Mouse (Mus musculus) lung, embryonic 14.5 days (tissue): ENCODE data around the gene Slc52a3. TPM values are rescaled to one million over a fixed set of nuclear protein-coding genes. Genes with fewer than 3 reads are reported as not detected.

Experiments used
- ATAC-seq: fragments of 200-750 bp; cut with Nextera tagmentation; 2 replicates; pipeline ENCODE4 v1.8.0; 2017; ENCODE audit warnings: mild to moderate bottlenecking, moderate TSS enrichment, moderate library complexity; ENCODE audit not compliant: insufficient read depth
- DNase-seq: peaks from one replicate; pipeline ENCODE4 v3.0.0-alpha.2; 2015
- H3K27ac ChIP-seq: fragments of 300-500 bp; sonication (generic); 2 replicates; pipeline ENCODE4 v1.5.1; 2014; ENCODE audit warnings: low read depth, mild to moderate bottlenecking, moderate library complexity
- H3K27me3 ChIP-seq: fragments of 300-500 bp; sonication (generic); 2 replicates; pipeline ENCODE4 v1.6.1; 2014; ENCODE audit warnings: low read length, control low read depth; ENCODE audit not compliant: insufficient read depth
- H3K36me3 ChIP-seq: fragments of 300-500 bp; sonication (generic); 2 replicates; pipeline ENCODE4 v1.6.1; 2014; ENCODE audit warnings: control low read depth; ENCODE audit not compliant: insufficient read depth
- H3K4me1 ChIP-seq: fragments of 300-500 bp; sonication (generic); 2 replicates; pipeline ENCODE4 v1.6.1; 2014; ENCODE audit warnings: antibody characterized with exemption, control low read depth; ENCODE audit not compliant: insufficient read depth
- H3K4me2 ChIP-seq: fragments of 300-500 bp; sonication (generic); 2 replicates; pipeline ENCODE4 v1.6.1; 2014; ENCODE audit warnings: mild to moderate bottlenecking
- H3K4me3 ChIP-seq: fragments of 300-500 bp; sonication (generic); 2 replicates; pipeline ENCODE4 v1.5.1; 2014; ENCODE audit warnings: low read depth, low read length
- H3K9ac ChIP-seq: fragments of 300-500 bp; sonication (generic); 2 replicates; pipeline ENCODE4 v1.6.1; 2014
- H3K9me3 ChIP-seq: fragments of 300-500 bp; sonication (generic); 2 replicates; pipeline ENCODE4 v1.6.1; 2016; ENCODE audit warnings: low read depth, low read length, control low read depth
- CTCF ChIP-seq: IDR thresholded peaks from 2 replicates; pipeline ENCODE4 v1.5.1; 2016; ENCODE audit warnings: antibody characterized with exemption, low read depth
- WGBS: fragments of 180-500 bp; shearing (Covaris S2); extraction: QIAGEN DNeasy Blood & Tissue Kit; methylation state at CpG from one replicate; pipeline ENCODE4 v1.1.7; 2014; 5-methylcytosine and 5-hydroxymethylcytosine counted together
- polyA plus RNA-seq: library from polyadenylated mRNA; unstranded; fragments of >200 nt; fragmentation: Nextera tagmentation; extraction: Ambion mirVana; gene quantifications from 2 replicates; pipeline ENCODE4 v1.2.1, GENCODE M21; 2014

The Slc52a3 gene
- polyA plus RNA-seq, 1 experiment from 2014 or later, result 1.5 TPM

- peak overlapping the region; percentile 64 for H3K9ac ChIP-seq
- DNase-seq (no peak), ATAC-seq (no peak)
- peaks cover 8% of the 10 kb centered on the region; the same call in 1 of the 2 replicates for H3K4me1 ChIP-seq
- no peaks in the 10 kb centered on the region for H3K9me3 ChIP-seq
- peak overlapping the region; percentile 58 for H3K4me3 ChIP-seq
- no peak for TF ChIP-seq CTCF
- no peaks in the 10 kb centered on the region for H3K36me3 ChIP-seq
- 33% methylated on average over 3 of the region's 3 CpGs for WGBS
- peak overlapping the region; percentile 67 for H3K4me2 ChIP-seq
- H3K27ac ChIP-seq, result peak overlapping the region; percentile 22; the same call in 1 of the 2 replicates
- H3K27me3 ChIP-seq, result no peaks in the 10 kb centered on the region
Observed at GRCm38 (mm10) chr2:151980355-151980693, 16.0 kb upstream of the Slc52a3 start.

GRCm38 (mm10) chr2:151981268-151981667 lies 15.0 kb upstream of the Slc52a3 start:
- Histone ChIP-seq H3K4me2 (no peak overlapping the region), H3K27ac (no peak overlapping the region), H3K4me1 (peaks cover 8% of the 10 kb centered on the region; the same call in 1 of the 2 replicates), H3K4me3 (no peak overlapping the region), H3K9ac (no peak overlapping the region), H3K9me3 (no peaks in the 10 kb centered on the region), H3K27me3 (no peaks in the 10 kb centered on the region), H3K36me3 (no peaks in the 10 kb centered on the region)
- no peak for DNase-seq
- TF ChIP-seq CTCF, result no peak
- no peak for ATAC-seq
- 53% methylated on average over 6 of the region's 6 CpGs for WGBS

GRCm38 (mm10) chr2:151982476-151982875 lies 13.8 kb upstream of the Slc52a3 start:
- Histone ChIP-seq H3K4me3 (no peak overlapping the region), H3K36me3 (no peaks in the 10 kb centered on the region), H3K4me2 (no peak overlapping the region), H3K9ac (no peak overlapping the region), H3K4me1 (peaks cover 8% of the 10 kb centered on the region; the same call in 1 of the 2 replicates), H3K9me3 (no peaks in the 10 kb centered on the region), H3K27me3 (no peaks in the 10 kb centered on the region), H3K27ac (no peak overlapping the region)
- no peak for TF ChIP-seq CTCF
- DNase-seq (no peak), ATAC-seq (no peak)

- no peak for TF ChIP-seq CTCF
- H3K36me3 ChIP-seq, result no peaks in the 10 kb centered on the region
- peaks cover 5% of the 10 kb centered on the region; the same call in 1 of the 2 replicates for H3K4me1 ChIP-seq
- DNase-seq (no peak), ATAC-seq (no peak)
- H3K27me3 ChIP-seq, result no peaks in the 10 kb centered on the region
- 63% methylated on average over 9 of the region's 9 CpGs for WGBS
- H3K27ac ChIP-seq, result no peak overlapping the region
- H3K4me2 ChIP-seq, result no peak overlapping the region
- no peak overlapping the region for H3K4me3 ChIP-seq
- H3K9me3 ChIP-seq, result no peaks in the 10 kb centered on the region
- no peak overlapping the region for H3K9ac ChIP-seq
Observed at GRCm38 (mm10) chr2:151984019-151984418, 12.3 kb upstream of the Slc52a3 start.

- Histone ChIP-seq H3K9ac (no peak overlapping the region), H3K9me3 (no peaks in the 10 kb centered on the region), H3K4me1 (peaks cover 2% of the 10 kb centered on the region; the same call in 1 of the 2 replicates), H3K27ac (no peak overlapping the region), H3K36me3 (no peaks in the 10 kb centered on the region), H3K27me3 (no peaks in the 10 kb centered on the region), H3K4me2 (no peak overlapping the region), H3K4me3 (no peak overlapping the region)
- ATAC-seq, result no peak
- no peak for DNase-seq
- 51% methylated on average over 7 of the region's 7 CpGs for whole genome bisulfite sequencing
- no peak for TF ChIP-seq CTCF
Observed at GRCm38 (mm10) chr2:151985426-151986172, 10.7 kb upstream of the Slc52a3 start.

- no peak for DNase-seq
- WGBS, result 67% methylated on average over 8 of the region's 8 CpGs
- H3K27ac ChIP-seq, result no peak overlapping the region
- no peak overlapping the region for H3K4me2 ChIP-seq
- TF ChIP-seq CTCF, result no peak
- H3K9me3 ChIP-seq, result no peaks in the 10 kb centered on the region
- H3K4me1 ChIP-seq, result no peaks in the 10 kb centered on the region
- no peak overlapping the region for H3K4me3 ChIP-seq
- H3K36me3 ChIP-seq, result no peaks in the 10 kb centered on the region
- ATAC-seq, result no peak
- no peak overlapping the region for H3K9ac ChIP-seq
- no peaks in the 10 kb centered on the region for H3K27me3 ChIP-seq
Observed at GRCm38 (mm10) chr2:151986958-151987357, 9.4 kb upstream of the Slc52a3 start.

GRCm38 (mm10) chr2:151988978-151989377 lies 7.3 kb upstream of the Slc52a3 start:
- DNase-seq (no peak), ATAC-seq (no peak)
- H3K27me3 ChIP-seq, result no peaks in the 10 kb centered on the region
- H3K27ac ChIP-seq, result no peak overlapping the region
- no peak overlapping the region for H3K4me2 ChIP-seq
- no peaks in the 10 kb centered on the region for H3K36me3 ChIP-seq
- WGBS, result 73% methylated on average over 2 of the region's 2 CpGs
- no peak overlapping the region for H3K9ac ChIP-seq
- no peak for TF ChIP-seq CTCF
- H3K4me3 ChIP-seq, result no peak overlapping the region
- H3K4me1 ChIP-seq, result no peaks in the 10 kb centered on the region
- H3K9me3 ChIP-seq, result no peaks in the 10 kb centered on the region
